Mouse (Mus musculus): ENCODE results near the gene A4galt. TPM values are rescaled to one million over a fixed set of nuclear protein-coding genes. Genes with fewer than 3 reads are reported as not detected.

The A4galt gene
- 1.1 and 1.7 TPM in 2 replicates for polyA plus RNA-seq (2014; fragmentation: Nextera tagmentation; extraction: Ambion mirVana)

GRCm38 (mm10) chr15:83251176-83252004 is at the start of gene A4galt:
Gene A4galt, minus strand, starts transcription at chr15:83251774.
- Histone ChIP-seq H3K27ac (ENCODE audit: low read depth, low read length) (no peak within 1 kb of the TSS), H3K4me2 (ENCODE audit: low read depth, low read length, severe bottlenecking) (peak within 1 kb of the TSS; percentile 94), H3K27me3 (ENCODE audit: control insufficient read depth, insufficient read depth, low read length) (peaks cover 28% of the 10 kb centered on the region), H3K9me3 (ENCODE audit: control insufficient read depth, low read length) (no peaks in the 10 kb centered on the region), H3K4me1 (replicated peaks; ENCODE audit: control insufficient read depth, insufficient read depth, low read length) (peaks cover 4% of the 10 kb centered on the region; the same call in 1 of the 2 replicates), H3K36me3 (ENCODE audit: control insufficient read depth, insufficient read depth, low read length) (no peaks in the 10 kb centered on the region), H3K4me3 (ENCODE audit: low read depth, low read length) (peak within 1 kb of the TSS; percentile 44), H3K9ac (ENCODE audit: low read length) (peak within 1 kb of the TSS; percentile 51)
- DNase-seq (ENCODE audit: low spot score) (peak; percentile 65), ATAC-seq (replicated peaks; ENCODE audit: low FRiP score) (no peak)
- WGBS = 1% methylated on average over 61 of the region's 66 CpGs

- H3K4me1 ChIP-seq (replicated peaks; ENCODE audit: control insufficient read depth, insufficient read depth, low read length) = peaks cover 3% of the 10 kb centered on the region; the same call in 1 of the 2 replicates
- H3K9ac ChIP-seq (ENCODE audit: low read length) = no peak overlapping the region
- H3K36me3 ChIP-seq (ENCODE audit: control insufficient read depth, insufficient read depth, low read length) = no peaks in the 10 kb centered on the region
- no peak overlapping the region for H3K4me3 ChIP-seq (ENCODE audit: low read depth, low read length)
- no peak overlapping the region for H3K27ac ChIP-seq (ENCODE audit: low read depth, low read length)
- 63% methylated on average over 10 of the region's 10 CpGs for WGBS
- no peak overlapping the region for H3K4me2 ChIP-seq (ENCODE audit: low read depth, low read length, severe bottlenecking)
- H3K9me3 ChIP-seq (ENCODE audit: control insufficient read depth, low read length) = no peaks in the 10 kb centered on the region
- no peak for DNase-seq (ENCODE audit: low spot score)
- no peak for ATAC-seq (replicated peaks; ENCODE audit: low FRiP score)
- H3K27me3 ChIP-seq (ENCODE audit: control insufficient read depth, insufficient read depth, low read length) = no peaks in the 10 kb centered on the region
Measured at GRCm38 (mm10) chr15:83299916-83300582, 48.5 kb upstream of the A4galt start.

- Histone ChIP-seq H3K9ac (ENCODE audit: low read length) (no peak overlapping the region), H3K27me3 (ENCODE audit: control insufficient read depth, insufficient read depth, low read length) (no peaks in the 10 kb centered on the region), H3K4me1 (replicated peaks; ENCODE audit: control insufficient read depth, insufficient read depth, low read length) (peaks cover 3% of the 10 kb centered on the region; the same call in 1 of the 2 replicates), H3K4me3 (ENCODE audit: low read depth, low read length) (no peak overlapping the region), H3K27ac (ENCODE audit: low read depth, low read length) (no peak overlapping the region), H3K9me3 (ENCODE audit: control insufficient read depth, low read length) (no peaks in the 10 kb centered on the region), H3K4me2 (ENCODE audit: low read depth, low read length, severe bottlenecking) (no peak overlapping the region), H3K36me3 (ENCODE audit: control insufficient read depth, insufficient read depth, low read length) (no peaks in the 10 kb centered on the region)
- 94% methylated on average over 7 of the region's 7 CpGs for WGBS
- DNase-seq (ENCODE audit: low spot score) (no peak), ATAC-seq (replicated peaks; ENCODE audit: low FRiP score) (no peak)
Measured at GRCm38 (mm10) chr15:83299450-83299849, 47.9 kb upstream of the A4galt start.

- DNase-seq (ENCODE audit: low spot score) = no peak
- no peak overlapping the region for H3K4me2 ChIP-seq (ENCODE audit: low read depth, low read length, severe bottlenecking)
- H3K27ac ChIP-seq (ENCODE audit: low read depth, low read length) = no peak overlapping the region
- no peak overlapping the region for H3K4me3 ChIP-seq (ENCODE audit: low read depth, low read length)
- WGBS = 81% methylated on average over 2 of the region's 2 CpGs
- no peaks in the 10 kb centered on the region for H3K9me3 ChIP-seq (ENCODE audit: control insufficient read depth, low read length)
- no peaks in the 10 kb centered on the region for H3K27me3 ChIP-seq (ENCODE audit: control insufficient read depth, insufficient read depth, low read length)
- no peaks in the 10 kb centered on the region for H3K36me3 ChIP-seq (ENCODE audit: control insufficient read depth, insufficient read depth, low read length)
- H3K4me1 ChIP-seq (replicated peaks; ENCODE audit: control insufficient read depth, insufficient read depth, low read length) = peaks cover 3% of the 10 kb centered on the region; the same call in 1 of the 2 replicates
- ATAC-seq (replicated peaks; ENCODE audit: low FRiP score) = no peak
- no peak overlapping the region for H3K9ac ChIP-seq (ENCODE audit: low read length)
Measured at GRCm38 (mm10) chr15:83298810-83299209, 47.2 kb upstream of the A4galt start.

- H3K9me3 ChIP-seq (ENCODE audit: control insufficient read depth, low read length) = no peaks in the 10 kb centered on the region
- no peaks in the 10 kb centered on the region for H3K36me3 ChIP-seq (ENCODE audit: control insufficient read depth, insufficient read depth, low read length)
- no peak overlapping the region for H3K4me2 ChIP-seq (ENCODE audit: low read depth, low read length, severe bottlenecking)
- no peak overlapping the region for H3K27ac ChIP-seq (ENCODE audit: low read depth, low read length)
- ATAC-seq (replicated peaks; ENCODE audit: low FRiP score) = no peak
- no peaks in the 10 kb centered on the region for H3K27me3 ChIP-seq (ENCODE audit: control insufficient read depth, insufficient read depth, low read length)
- 81% methylated on average over 8 of the region's 8 CpGs for WGBS
- DNase-seq (ENCODE audit: low spot score) = no peak
- H3K4me1 ChIP-seq (replicated peaks; ENCODE audit: control insufficient read depth, insufficient read depth, low read length) = peaks cover 3% of the 10 kb centered on the region; the same call in 1 of the 2 replicates
- no peak overlapping the region for H3K4me3 ChIP-seq (ENCODE audit: low read depth, low read length)
- no peak overlapping the region for H3K9ac ChIP-seq (ENCODE audit: low read length)
Measured at GRCm38 (mm10) chr15:83298313-83298712, 46.7 kb upstream of the A4galt start.

GRCm38 (mm10) chr15:83296771-83297311 is 45.3 kb upstream of the A4galt start:
- Histone ChIP-seq H3K36me3 (ENCODE audit: control insufficient read depth, insufficient read depth, low read length) (no peaks in the 10 kb centered on the region), H3K27ac (ENCODE audit: low read depth, low read length) (no peak overlapping the region), H3K4me2 (ENCODE audit: low read depth, low read length, severe bottlenecking) (no peak overlapping the region), H3K4me3 (ENCODE audit: low read depth, low read length) (no peak overlapping the region), H3K9ac (ENCODE audit: low read length) (no peak overlapping the region), H3K9me3 (ENCODE audit: control insufficient read depth, low read length) (no peaks in the 10 kb centered on the region), H3K4me1 (replicated peaks; ENCODE audit: control insufficient read depth, insufficient read depth, low read length) (peaks cover 3% of the 10 kb centered on the region; the same call in 1 of the 2 replicates), H3K27me3 (ENCODE audit: control insufficient read depth, insufficient read depth, low read length) (no peaks in the 10 kb centered on the region)
- DNase-seq (ENCODE audit: low spot score) (no peak), ATAC-seq (replicated peaks; ENCODE audit: low FRiP score) (no peak)
- 56% methylated on average over 8 of the region's 8 CpGs for WGBS

GRCm38 (mm10) chr15:83296050-83296449 is 44.5 kb upstream of the A4galt start:
- H3K27me3 ChIP-seq (ENCODE audit: control insufficient read depth, insufficient read depth, low read length) = no peaks in the 10 kb centered on the region
- H3K4me2 ChIP-seq (ENCODE audit: low read depth, low read length, severe bottlenecking) = no peak overlapping the region
- H3K9me3 ChIP-seq (ENCODE audit: control insufficient read depth, low read length) = no peaks in the 10 kb centered on the region
- H3K27ac ChIP-seq (ENCODE audit: low read depth, low read length) = no peak overlapping the region
- H3K4me3 ChIP-seq (ENCODE audit: low read depth, low read length) = no peak overlapping the region
- H3K4me1 ChIP-seq (replicated peaks; ENCODE audit: control insufficient read depth, insufficient read depth, low read length) = peaks cover 3% of the 10 kb centered on the region; the same call in 1 of the 2 replicates
- H3K9ac ChIP-seq (ENCODE audit: low read length) = no peak overlapping the region
- ATAC-seq (replicated peaks; ENCODE audit: low FRiP score) (no peak), DNase-seq (ENCODE audit: low spot score) (no peak)
- no peaks in the 10 kb centered on the region for H3K36me3 ChIP-seq (ENCODE audit: control insufficient read depth, insufficient read depth, low read length)
- WGBS = 88% methylated on average over 4 of the region's 4 CpGs

- H3K36me3 ChIP-seq (ENCODE audit: control insufficient read depth, insufficient read depth, low read length) = no peaks in the 10 kb centered on the region
- DNase-seq (ENCODE audit: low spot score) = no peak
- H3K4me3 ChIP-seq (ENCODE audit: low read depth, low read length) = no peak overlapping the region
- H3K9ac ChIP-seq (ENCODE audit: low read length) = no peak overlapping the region
- no peak overlapping the region for H3K27ac ChIP-seq (ENCODE audit: low read depth, low read length)
- 86% methylated on average over 3 of the region's 3 CpGs for WGBS
- ATAC-seq (replicated peaks; ENCODE audit: low FRiP score) = no peak
- H3K4me1 ChIP-seq (replicated peaks; ENCODE audit: control insufficient read depth, insufficient read depth, low read length) = peaks cover 3% of the 10 kb centered on the region; the same call in 1 of the 2 replicates
- no peaks in the 10 kb centered on the region for H3K27me3 ChIP-seq (ENCODE audit: control insufficient read depth, insufficient read depth, low read length)
- no peaks in the 10 kb centered on the region for H3K9me3 ChIP-seq (ENCODE audit: control insufficient read depth, low read length)
- no peak overlapping the region for H3K4me2 ChIP-seq (ENCODE audit: low read depth, low read length, severe bottlenecking)
Measured at GRCm38 (mm10) chr15:83294954-83295353, 43.4 kb upstream of the A4galt start.
